Mouse (Mus musculus): ENCODE data around the gene Gm10282. TPM values are rescaled to one million over a fixed set of nuclear protein-coding genes. Genes with fewer than 3 reads are reported as not detected.

Gene Gm10282
- total RNA-seq, 1 experiment from 2014 or later: 57.6 TPM

- no peak for ATAC-seq (replicated peaks; ENCODE audit: low read depth, poor library complexity, severe bottlenecking)
These were observed 39.7 kb downstream of the Gm10282 start for GRCm38 (mm10) chr8:72265342-72265741.

GRCm38 (mm10) chr8:72263451-72263850 is 41.6 kb downstream of the Gm10282 start:
- ATAC-seq (replicated peaks; ENCODE audit: low read depth, poor library complexity, severe bottlenecking): no peak

DNA sequence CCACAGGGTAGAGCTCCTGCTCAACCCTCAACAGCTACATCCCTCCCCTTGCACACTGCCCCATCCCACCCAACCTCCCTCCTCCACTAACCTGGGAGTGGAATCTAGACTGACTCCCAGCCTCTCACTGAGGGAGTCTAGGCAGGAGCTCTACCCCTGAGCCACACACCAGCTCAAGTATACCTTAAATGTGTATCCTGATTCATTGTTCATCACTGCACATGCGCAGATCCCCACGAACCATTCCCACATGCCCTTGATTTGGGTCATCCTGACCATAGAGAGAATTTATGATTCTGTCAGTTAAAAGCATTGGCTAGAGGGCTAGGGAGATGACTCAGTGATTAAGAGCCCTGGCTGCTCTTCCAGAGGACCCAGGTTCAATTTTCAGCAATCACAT is 42.3 kb downstream of the Gm10282 start:
- ATAC-seq (replicated peaks; ENCODE audit: low read depth, poor library complexity, severe bottlenecking): no peak

DNA sequence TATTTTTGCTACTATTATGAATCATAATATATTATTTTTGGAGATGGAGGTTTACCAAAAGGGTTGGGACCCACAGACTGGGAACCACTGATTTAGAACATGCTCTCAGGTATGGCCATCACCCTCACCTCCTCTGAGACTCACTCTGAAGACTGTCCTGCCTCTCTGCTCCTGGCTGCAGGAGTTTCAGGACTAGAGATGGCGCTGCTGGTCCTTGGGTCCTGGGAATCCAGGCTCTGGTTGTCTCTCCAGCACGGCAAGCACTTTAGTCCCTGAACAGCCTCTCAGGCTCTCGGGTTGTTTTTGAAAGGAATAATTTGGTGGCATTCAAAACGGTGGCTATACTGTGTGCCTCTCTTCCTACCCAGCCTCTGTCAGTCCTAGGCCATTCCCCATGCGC is 43.2 kb downstream of the Gm10282 start:
- ATAC-seq (replicated peaks; ENCODE audit: low read depth, poor library complexity, severe bottlenecking): no peak

DNA sequence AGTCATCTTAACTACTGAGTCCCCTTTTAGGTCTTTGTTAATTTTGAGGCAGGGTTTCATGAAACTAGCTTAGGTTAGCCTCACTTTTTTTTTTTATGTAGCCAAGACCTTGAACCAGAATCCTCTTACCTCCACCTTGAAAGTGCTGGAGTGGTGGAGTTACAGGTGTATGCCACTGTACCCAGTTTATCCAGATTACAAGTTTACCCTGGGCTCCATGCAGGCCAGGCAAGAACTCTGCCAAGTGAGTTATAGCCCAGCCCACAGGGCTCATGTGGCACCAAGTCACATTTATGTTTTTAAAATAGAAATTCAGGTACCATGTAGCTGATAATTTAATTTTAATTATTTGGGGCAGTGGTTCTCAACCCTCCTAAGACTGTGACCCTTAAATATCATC is 43.6 kb downstream of the Gm10282 start:
- ATAC-seq (replicated peaks; ENCODE audit: low read depth, poor library complexity, severe bottlenecking): no peak

- peak; percentile 79 for ATAC-seq (replicated peaks; ENCODE audit: low read depth, poor library complexity, severe bottlenecking)
These were observed 44.0 kb downstream of the Gm10282 start for GRCm38 (mm10) chr8:72261019-72261418.

DNA sequence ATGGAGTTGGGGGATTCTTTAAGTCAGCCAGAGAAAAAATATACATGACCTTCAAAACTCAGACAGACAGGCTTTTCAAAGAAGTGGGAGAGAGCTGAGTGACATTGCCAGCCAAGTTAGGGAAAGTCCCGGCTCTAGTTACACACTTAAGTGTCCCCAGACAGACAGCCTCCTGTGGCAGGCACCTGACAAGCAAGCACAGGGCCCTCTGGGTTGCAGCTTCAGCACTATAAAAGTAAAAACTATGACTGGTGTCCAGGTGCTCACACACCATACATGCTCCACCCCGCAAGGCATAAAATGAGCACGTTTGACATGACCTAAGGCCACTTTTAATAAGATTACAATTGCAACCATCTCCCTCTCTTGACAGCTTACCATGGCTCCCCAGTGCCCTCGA is 44.5 kb downstream of the Gm10282 start:
- ATAC-seq (replicated peaks; ENCODE audit: low read depth, poor library complexity, severe bottlenecking): no peak

DNA sequence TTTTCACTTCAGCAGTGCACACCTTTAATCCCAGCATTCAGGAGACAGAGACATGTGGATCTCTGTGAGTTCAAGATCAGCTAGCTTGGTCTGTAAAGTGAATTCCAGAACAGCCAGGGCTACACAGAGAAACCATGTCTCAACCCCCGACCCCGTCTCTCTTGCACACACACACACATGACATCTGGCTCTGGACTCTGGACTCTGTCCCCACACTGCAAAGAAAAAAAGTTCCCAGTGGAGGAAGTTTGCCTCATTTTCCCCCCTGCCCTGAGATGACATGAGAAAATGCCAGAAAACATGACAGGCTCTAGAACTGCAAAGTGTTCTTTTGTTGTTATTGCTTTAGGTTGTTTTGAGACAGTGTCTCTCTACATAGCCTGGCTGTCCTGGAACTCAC is 45.2 kb downstream of the Gm10282 start:
- no peak for ATAC-seq (replicated peaks; ENCODE audit: low read depth, poor library complexity, severe bottlenecking)

GRCm38 (mm10) chr8:72257902-72258238 is 47.2 kb downstream of the Gm10282 start:
- no peak for ATAC-seq (replicated peaks; ENCODE audit: low read depth, poor library complexity, severe bottlenecking)

DNA sequence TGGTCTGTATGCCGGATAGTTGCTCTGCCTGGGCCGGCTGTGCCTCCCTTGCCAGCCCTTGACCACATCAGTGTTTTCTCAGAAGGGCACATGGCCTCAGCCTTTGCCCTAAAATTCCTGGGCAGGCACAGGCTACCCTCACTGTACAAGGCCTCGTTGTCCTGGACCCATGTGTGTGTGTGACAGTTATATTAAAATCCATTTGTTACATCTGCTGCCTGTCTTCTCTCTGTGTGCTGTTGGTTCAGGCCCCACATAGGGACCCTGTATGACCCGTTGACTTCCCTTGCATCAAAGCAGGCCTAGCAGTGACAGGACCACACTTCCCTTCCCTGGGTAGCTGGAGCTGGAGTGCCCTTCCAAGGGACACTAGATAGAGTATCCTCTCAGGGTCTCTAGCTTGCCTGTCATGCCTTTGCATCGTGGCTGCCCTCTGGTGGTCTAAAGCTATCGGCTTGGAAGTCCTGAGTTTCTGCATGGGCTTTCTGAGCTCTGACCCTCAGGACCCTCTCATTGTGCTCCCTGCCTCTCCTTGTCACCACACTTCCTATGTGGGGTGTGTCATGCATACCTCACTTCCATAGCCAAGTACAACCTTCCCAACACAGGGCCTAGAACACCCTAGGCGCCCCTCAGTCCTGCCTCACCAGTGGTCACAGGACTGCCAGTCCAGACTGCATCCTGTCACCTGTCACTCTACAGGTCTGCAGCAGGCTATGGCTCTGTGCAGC is 47.7 kb downstream of the Gm10282 start:
- peak; percentile 60 for ATAC-seq (replicated peaks; ENCODE audit: low read depth, poor library complexity, severe bottlenecking)

Other genes starting within 250 kb of the Gm10282 start
- not detected in 2 replicates for gene Olfr373, start 222.1 kb downstream of the Gm10282 start, total RNA-seq (2017)
- not detected in 2 replicates for gene Olfr374, start 198.2 kb downstream of the Gm10282 start, total RNA-seq (2017)
- 77.0 and 102 TPM in 2 replicates for gene Tpm4, start 170.3 kb downstream of the Gm10282 start, total RNA-seq (2017)
- 275 and 303 TPM in 2 replicates for gene Rab8a, start 144.1 kb downstream of the Gm10282 start, total RNA-seq (2017)
- gene Hsh2d, start 115.6 kb downstream of the Gm10282 start, total RNA-seq (2017): 7.9 and 9.8 TPM in 2 replicates
- gene Cib3, start 92.4 kb downstream of the Gm10282 start, total RNA-seq (2017): not detected in 2 replicates
- not detected in 2 replicates for gene Gm11034, start 91.6 kb downstream of the Gm10282 start, total RNA-seq (2017)
- gene Fam32a, start 85.5 kb downstream of the Gm10282 start, total RNA-seq (2017): 42.5 and 56.2 TPM in 2 replicates
- gene Ap1m1, start 65.2 kb downstream of the Gm10282 start, total RNA-seq (2017): 86.6 and 88.2 TPM in 2 replicates
- gene Klf2, start 13.8 kb upstream of the Gm10282 start, total RNA-seq (2017): 7.2 and 7.6 TPM in 2 replicates
- 36.2 and 39.1 TPM in 2 replicates for gene Eps15l1, start 116.2 kb upstream of the Gm10282 start, total RNA-seq (2017)
- gene Calr3, start 138.6 kb upstream of the Gm10282 start, total RNA-seq (2017): 1.9 and 3.5 TPM in 2 replicates
- gene 1700030K09Rik, start 138.6 kb upstream of the Gm10282 start, total RNA-seq (2017): 4.0 and 7.7 TPM in 2 replicates
- 15.4 and 19.0 TPM in 2 replicates for gene Cherp, start 170.0 kb upstream of the Gm10282 start, total RNA-seq (2017)
- 20.7 and 23.2 TPM in 2 replicates for gene Slc35e1, start 187.4 kb upstream of the Gm10282 start, total RNA-seq (2017)
- 9.6 and 12.4 TPM in 2 replicates for gene Med26, start 243.0 kb upstream of the Gm10282 start, total RNA-seq (2017)

All from common myeloid progenitor, adult 5-6 weeks (primary cell).